ENCODE assay signal across 24 mouse cellular contexts in genomic region chr19:49739483-49740175, GRCm38 (mm10).
DNase-seq lines count a peak whose midpoint lies in the region; ATAC-seq and TF ChIP-seq lines count a peak whose summit lies in the region.
"Had no signal": no experiment of that assay in that cellular context is flagged by ENCODE, and none has a peak within 500 bp of the region (broad histone marks: within the 10 kb centered on the region; RNA-seq: fewer than 3 reads in every experiment).

No protein-coding gene starts in this region.

- no peak for TF ChIP-seq CTCF in forebrain, postnatal 0 days (IDR thresholded peaks at IDR 0.05; ENCODE audit: low read depth)
- no peak for TF ChIP-seq CTCF in midbrain, postnatal 0 days (IDR thresholded peaks at IDR 0.05)
- TF ChIP-seq CTCF in thymus, adult 2 months (IDR thresholded peaks at IDR 0.05; ENCODE audit: borderline replicate concordance, control insufficient read depth, extremely low read depth, insufficient read depth, low read length, poor library complexity) = no peak

- no peak overlapping the region for H3K4me3 ChIP-seq in hindbrain, embryonic 14.5 days (replicated peaks; ENCODE audit: low read length)
- no peak overlapping the region for H3K4me3 ChIP-seq in hindbrain, embryonic 11.5 days (ENCODE audit: low read depth, low read length)
- no peak overlapping the region for H3K4me3 ChIP-seq in forebrain, embryonic 13.5 days
- no peak overlapping the region for H3K4me3 ChIP-seq in forebrain, postnatal 0 days (ENCODE audit: low read depth, low read length)
- no peak overlapping the region for H3K4me3 ChIP-seq in midbrain, postnatal 0 days (ENCODE audit: low read depth, low read length)
- no peak overlapping the region for H3K4me3 ChIP-seq in thymus, adult 2 months (ENCODE audit: control insufficient read depth, insufficient read depth, low read length)
- H3K4me3 ChIP-seq: gastrocnemius, adult 2 months; heart, embryonic 10.5 days; intestine, embryonic 15.5 days; limb, embryonic 15.5 days; myocyte; neural tube, embryonic 15.5 days had no signal

- no peak for DNase-seq in hindbrain, embryonic 14.5 days (ENCODE audit: low spot score)
- no peak for DNase-seq in hindbrain, embryonic 11.5 days (ENCODE audit: low spot score)
- DNase-seq in forebrain, postnatal 0 days = peak; percentile 7
- no peak for DNase-seq in midbrain, postnatal 0 days (ENCODE audit: low spot score)
- no peak for DNase-seq in thymus, adult 2 months
- DNase-seq in layer of hippocampus, adult 9-10 months (ENCODE audit: low spot score) = no peak
- DNase-seq: adrenal gland, postnatal 14 days; cerebellum, adult 11 months; cerebellum, adult 9-11 months; gastrocnemius, adult 2 months; heart, postnatal 4 days; kidney, adult 8-10 months; kidney, postnatal 10 days; left cerebral cortex, postnatal 4 days; lung, embryonic 14.5 days; lung, postnatal 36 days; thymus, adult 18-20 months had no signal

- H3K27me3 ChIP-seq in hindbrain, embryonic 14.5 days (ENCODE audit: control insufficient read depth, insufficient read depth, low read length) = no peaks in the 10 kb centered on the region
- H3K27me3 ChIP-seq in hindbrain, embryonic 11.5 days (ENCODE audit: control insufficient read depth, insufficient read depth, low read length) = no peaks in the 10 kb centered on the region
- H3K27me3 ChIP-seq in forebrain, embryonic 13.5 days = no peaks in the 10 kb centered on the region
- H3K27me3 ChIP-seq in forebrain, postnatal 0 days (ENCODE audit: insufficient read depth, low read length) = no peaks in the 10 kb centered on the region
- H3K27me3 ChIP-seq in midbrain, postnatal 0 days (ENCODE audit: insufficient read depth, low read length) = no peaks in the 10 kb centered on the region
- no peaks in the 10 kb centered on the region for H3K27me3 ChIP-seq in thymus, adult 2 months (ENCODE audit: control insufficient read depth, insufficient read depth, low read length)
- H3K27me3 ChIP-seq: intestine, embryonic 15.5 days; limb, embryonic 15.5 days; neural tube, embryonic 15.5 days had no signal

- TF ChIP-seq POLR2A in thymus, adult 2 months (IDR thresholded peaks at IDR 0.05; ENCODE audit: control insufficient read depth, extremely low read depth, insufficient read depth, low read length, poor library complexity) = no peak

- 38% methylated on average over 13 of the region's 13 CpGs for WGBS in hindbrain, embryonic 14.5 days
- WGBS in hindbrain, embryonic 11.5 days = 67% methylated on average over 13 of the region's 13 CpGs
- WGBS in forebrain, embryonic 13.5 days = 37% methylated on average over 13 of the region's 13 CpGs
- whole genome bisulfite sequencing in forebrain, postnatal 0 days = 35% methylated on average over 13 of the region's 13 CpGs
- WGBS in midbrain, postnatal 0 days = 22% methylated on average over 13 of the region's 13 CpGs
- WGBS in thymus, adult 2 months = 82% methylated on average over 13 of the region's 13 CpGs

- H3K9me3 ChIP-seq in hindbrain, embryonic 14.5 days (ENCODE audit: control insufficient read depth, low read length) = no peaks in the 10 kb centered on the region
- H3K9me3 ChIP-seq in hindbrain, embryonic 11.5 days (ENCODE audit: control insufficient read depth, low read length) = no peaks in the 10 kb centered on the region
- no peaks in the 10 kb centered on the region for H3K9me3 ChIP-seq in forebrain, embryonic 13.5 days (replicated peaks)
- H3K9me3 ChIP-seq in forebrain, postnatal 0 days (ENCODE audit: low read length) = no peaks in the 10 kb centered on the region
- no peaks in the 10 kb centered on the region for H3K9me3 ChIP-seq in midbrain, postnatal 0 days (ENCODE audit: low read length)
- H3K9me3 ChIP-seq: heart, embryonic 10.5 days; intestine, embryonic 15.5 days; limb, embryonic 15.5 days; neural tube, embryonic 15.5 days had no signal

- H3K9ac ChIP-seq in hindbrain, embryonic 14.5 days = peak overlapping the region; percentile 39; the same call in 1 of the 2 replicates
- H3K9ac ChIP-seq in hindbrain, embryonic 11.5 days (ENCODE audit: low read depth, low read length) = no peak overlapping the region
- no peak overlapping the region for H3K9ac ChIP-seq in forebrain, embryonic 13.5 days
- H3K9ac ChIP-seq in forebrain, postnatal 0 days = no peak overlapping the region
- H3K9ac ChIP-seq in midbrain, postnatal 0 days (replicated peaks; ENCODE audit: low read length, poor library complexity, severe bottlenecking) = no peak overlapping the region
- H3K9ac ChIP-seq: intestine, embryonic 15.5 days; limb, embryonic 15.5 days; liver, embryonic 14.5 days; lung, embryonic 14.5 days; neural tube, embryonic 15.5 days had no signal

- ATAC-seq in hindbrain, embryonic 14.5 days (ENCODE audit: low FRiP score) = no peak
- ATAC-seq in hindbrain, embryonic 11.5 days (ENCODE audit: low FRiP score) = no peak
- peak; percentile 55; the same call in 1 of the 2 replicates for ATAC-seq in forebrain, embryonic 13.5 days
- no peak for ATAC-seq in forebrain, postnatal 0 days
- ATAC-seq in midbrain, postnatal 0 days (ENCODE audit: low FRiP score) = no peak
- ATAC-seq: intestine, embryonic 15.5 days had no signal

- peaks cover 14% of the 10 kb centered on the region for H3K4me1 ChIP-seq in hindbrain, embryonic 14.5 days (replicated peaks; ENCODE audit: control insufficient read depth, insufficient read depth, low read length)
- H3K4me1 ChIP-seq in hindbrain, embryonic 11.5 days (replicated peaks; ENCODE audit: control insufficient read depth, insufficient read depth, low read length) = no peaks in the 10 kb centered on the region
- H3K4me1 ChIP-seq in forebrain, embryonic 13.5 days = peaks cover 6% of the 10 kb centered on the region; the same call in 1 of the 2 replicates
- H3K4me1 ChIP-seq in forebrain, postnatal 0 days (ENCODE audit: insufficient read depth) = no peaks in the 10 kb centered on the region
- peaks cover 5% of the 10 kb centered on the region; the same call in 1 of the 2 replicates for H3K4me1 ChIP-seq in midbrain, postnatal 0 days (ENCODE audit: insufficient read depth, low read length)
- H3K4me1 ChIP-seq in thymus, adult 2 months (replicated peaks; ENCODE audit: control insufficient read depth, insufficient read depth, low read length) = no peaks in the 10 kb centered on the region
- H3K4me1 ChIP-seq: heart, embryonic 10.5 days; intestine, embryonic 15.5 days; limb, embryonic 15.5 days had no signal

- no peaks in the 10 kb centered on the region for H3K36me3 ChIP-seq in hindbrain, embryonic 14.5 days (replicated peaks; ENCODE audit: control insufficient read depth, insufficient read depth)
- H3K36me3 ChIP-seq in hindbrain, embryonic 11.5 days (ENCODE audit: control insufficient read depth, insufficient read depth, low read length) = no peaks in the 10 kb centered on the region
- H3K36me3 ChIP-seq in forebrain, embryonic 13.5 days (ENCODE audit: poor library complexity, severe bottlenecking) = no peaks in the 10 kb centered on the region
- H3K36me3 ChIP-seq in forebrain, postnatal 0 days (ENCODE audit: insufficient read depth) = no peaks in the 10 kb centered on the region
- H3K36me3 ChIP-seq in midbrain, postnatal 0 days (ENCODE audit: insufficient read depth, low read length) = no peaks in the 10 kb centered on the region
- no peaks in the 10 kb centered on the region for H3K36me3 ChIP-seq in thymus, adult 2 months (ENCODE audit: control insufficient read depth, insufficient read depth, low read length)
- H3K36me3 ChIP-seq: heart, embryonic 10.5 days; intestine, embryonic 15.5 days; limb, embryonic 15.5 days; neural tube, embryonic 15.5 days had no signal

- peak overlapping the region; percentile 20; the same call in 1 of the 2 replicates for H3K27ac ChIP-seq in hindbrain, embryonic 14.5 days
- H3K27ac ChIP-seq in hindbrain, embryonic 11.5 days (ENCODE audit: low read depth, low read length) = no peak overlapping the region
- no peak overlapping the region; the same call in 1 of the 2 replicates for H3K27ac ChIP-seq in forebrain, embryonic 13.5 days
- H3K27ac ChIP-seq in forebrain, postnatal 0 days (ENCODE audit: low read depth, low read length) = no peak overlapping the region
- H3K27ac ChIP-seq in midbrain, postnatal 0 days (ENCODE audit: low read depth, low read length) = no peak overlapping the region
- H3K27ac ChIP-seq in thymus, adult 2 months (ENCODE audit: control insufficient read depth, insufficient read depth, low read length) = no peak overlapping the region
- H3K27ac ChIP-seq: gastrocnemius, adult 2 months; heart, embryonic 10.5 days; intestine, embryonic 15.5 days; limb, embryonic 15.5 days; liver, embryonic 14.5 days; neural tube, embryonic 15.5 days had no signal

- H3K4me2 ChIP-seq in hindbrain, embryonic 14.5 days (replicated peaks) = peak overlapping the region; percentile 22
- H3K4me2 ChIP-seq in hindbrain, embryonic 11.5 days (replicated peaks; ENCODE audit: low read depth, low read length) = no peak overlapping the region
- H3K4me2 ChIP-seq in forebrain, embryonic 13.5 days = no peak overlapping the region
- H3K4me2 ChIP-seq in forebrain, postnatal 0 days (ENCODE audit: low read depth) = no peak overlapping the region
- H3K4me2 ChIP-seq in midbrain, postnatal 0 days (ENCODE audit: low read depth, low read length, poor library complexity, severe bottlenecking) = peak overlapping the region; percentile 3; the same call in 1 of the 2 replicates
- H3K4me2 ChIP-seq: intestine, embryonic 15.5 days; limb, embryonic 15.5 days; lung, embryonic 14.5 days; neural tube, embryonic 15.5 days had no signal

Comparison
In these comparisons a context has a peak if more than half of its experiments do, and no peak if none do; other contexts are left out.
1. H3K4me2 ChIP-seq: peak in hindbrain, embryonic 14.5 days (single experiment) and midbrain, postnatal 0 days (single experiment); none in hindbrain, embryonic 11.5 days (single experiment), forebrain, embryonic 13.5 days (single experiment) and forebrain, postnatal 0 days (single experiment).